Mouse (Mus musculus) heart, postnatal 0 days (tissue): ENCODE measurements at regions not wholly inside any gene's neighbourhood (a gene's known extent, or its start where the extent isn't known, plus 50 kb on each side); places are given as distances from the start of the nearest gene placed in this dataset.

Source experiments
- CTCF ChIP-seq: IDR thresholded peaks from 2 replicates; pipeline ENCODE4 v1.5.1; 2016; ENCODE audit warnings: antibody characterized with exemption, control low read depth, low read depth
- EP300 ChIP-seq: IDR thresholded peaks from 2 replicates; pipeline ENCODE4 v1.6.1; 2016; ENCODE audit warnings: antibody characterized with exemption, low read depth

GRCm38 (mm10) chr8:34456543-34456942 lies 345.0 kb upstream of the Gm10131 start:
- TF ChIP-seq CTCF (no peak), EP300 (no peak)
